Mouse (Mus musculus): ENCODE measurements at regions not wholly inside any gene's neighbourhood (a gene's known extent, or its start where the extent isn't known, plus 50 kb on each side); places are given as distances from the start of the nearest gene placed in this dataset.

DNA sequence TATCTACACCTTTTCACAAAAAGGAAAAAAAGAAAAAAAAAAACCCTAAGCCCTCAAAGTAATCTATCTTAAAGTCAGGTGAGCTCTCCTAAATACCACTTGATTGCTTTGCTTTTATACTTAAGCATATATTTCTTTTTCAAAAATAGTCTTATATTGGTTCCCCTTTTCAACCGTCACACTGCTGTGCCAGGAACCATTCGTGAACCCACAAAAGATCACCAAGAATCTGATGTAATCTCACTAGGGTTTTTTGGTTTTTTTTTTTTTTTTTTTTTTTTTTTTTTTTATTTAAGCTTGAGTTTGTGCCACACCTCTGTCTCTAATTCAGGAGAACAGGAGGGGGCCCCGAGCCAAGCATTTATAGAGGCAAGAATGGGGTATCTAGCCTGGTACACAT, 1482.7 kb downstream of the Slc22a22 start:
- TF ChIP-seq CTCF (IDR thresholded peaks at IDR 0.05; ENCODE audit: borderline replicate concordance, insufficient read depth, low read depth, low read length) = no peak
- no peak for TF ChIP-seq POLR2A (IDR thresholded peaks at IDR 0.05; ENCODE audit: borderline replicate concordance, insufficient read depth, low read length)
